Mouse (Mus musculus): Measurements from ENCODE around the gene Bfsp2.

GRCm38 (mm10) chr9:103391796-103392372 is 88.3 kb downstream of the Bfsp2 start:
- no peak for TF ChIP-seq ZNF384 (IDR thresholded peaks at IDR 0.05; ENCODE audit: low read depth, low read length)
- TF ChIP-seq ZC3H11A (IDR thresholded peaks at IDR 0.05; ENCODE audit: borderline replicate concordance, low read depth, low read length) = no peak

All from ES-E14 (cell line).